ENCODE assay signal across 9 mouse cellular contexts in the genomic region with DNA sequence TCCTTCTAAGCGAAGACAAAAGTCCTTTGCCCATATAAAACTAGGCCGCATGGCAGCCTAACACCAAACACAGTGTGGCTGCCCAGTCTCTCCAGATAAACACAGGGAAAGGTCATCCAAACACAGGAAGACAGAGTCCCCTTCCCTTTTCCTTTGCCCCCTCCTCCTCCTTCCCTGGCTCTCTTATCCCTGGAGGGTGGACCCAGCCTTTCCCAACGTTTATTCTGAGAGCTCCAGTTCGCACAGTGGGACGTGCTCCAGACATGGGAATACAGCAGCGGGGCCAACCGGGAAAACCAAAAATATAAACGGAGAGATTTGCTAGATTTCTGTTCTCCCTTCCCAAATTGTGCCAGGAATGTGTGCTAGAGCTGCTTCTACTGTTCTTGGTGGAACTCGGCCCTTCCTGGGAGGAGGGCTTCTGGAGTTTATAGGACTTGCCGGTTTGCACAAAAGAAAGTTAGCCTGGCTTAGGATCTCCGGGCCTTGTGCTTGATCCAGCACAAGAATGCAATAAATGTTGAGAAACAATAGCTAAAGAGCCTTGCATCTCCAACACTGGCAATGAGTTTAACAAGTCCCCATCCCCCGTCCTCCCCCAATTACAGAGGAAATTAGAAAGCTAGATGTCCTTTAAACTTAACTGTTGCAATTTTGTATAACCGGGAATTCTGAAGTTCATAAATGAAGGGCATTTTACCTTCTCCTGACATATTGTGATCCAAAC. TPM values are rescaled to one million over a fixed set of nuclear protein-coding genes. Genes with fewer than 3 reads are reported as not detected.
DNase-seq lines count a peak whose midpoint lies in the region; ATAC-seq and TF ChIP-seq lines count a peak whose summit lies in the region.
"Had no signal": no experiment of that assay in that cellular context is flagged by ENCODE, and none has a peak within 500 bp of the region (broad histone marks: within the 10 kb centered on the region; RNA-seq: fewer than 3 reads in every experiment).

No protein-coding gene starts in this region.

- H3K4me1 ChIP-seq in forebrain, embryonic 10.5 days: peaks cover 10% of the 10 kb centered on the region
- no peaks in the 10 kb centered on the region for H3K4me1 ChIP-seq in forebrain, embryonic 16.5 days (replicated peaks; ENCODE audit: control insufficient read depth, insufficient read depth, low read length)
- H3K4me1 ChIP-seq in embryonic facial prominence, embryonic 12.5 days: peaks cover 4% of the 10 kb centered on the region; the same call in 1 of the 2 replicates
- no peaks in the 10 kb centered on the region for H3K4me1 ChIP-seq in hindbrain, embryonic 14.5 days (replicated peaks; ENCODE audit: control insufficient read depth, insufficient read depth, low read length)
- H3K4me1 ChIP-seq in liver, postnatal 0 days (ENCODE audit: insufficient read depth): no peaks in the 10 kb centered on the region

- H3K9me3 ChIP-seq in forebrain, embryonic 10.5 days: no peaks in the 10 kb centered on the region
- H3K9me3 ChIP-seq in forebrain, embryonic 16.5 days (ENCODE audit: control insufficient read depth, low read length): no peaks in the 10 kb centered on the region
- H3K9me3 ChIP-seq in embryonic facial prominence, embryonic 12.5 days: no peaks in the 10 kb centered on the region
- no peaks in the 10 kb centered on the region for H3K9me3 ChIP-seq in hindbrain, embryonic 14.5 days (ENCODE audit: control insufficient read depth, low read length)
- H3K9me3 ChIP-seq in liver, postnatal 0 days (ENCODE audit: low read length): no peaks in the 10 kb centered on the region

- no peak overlapping the region for H3K4me3 ChIP-seq in forebrain, embryonic 10.5 days
- H3K4me3 ChIP-seq in forebrain, embryonic 16.5 days (replicated peaks; ENCODE audit: low read length): no peak overlapping the region
- H3K4me3 ChIP-seq in embryonic facial prominence, embryonic 12.5 days: no peak overlapping the region
- H3K4me3 ChIP-seq in hindbrain, embryonic 14.5 days (replicated peaks; ENCODE audit: low read length): no peak overlapping the region
- no peak overlapping the region for H3K4me3 ChIP-seq in liver, postnatal 0 days (ENCODE audit: low read depth, low read length)
- H3K4me3 ChIP-seq: myocyte had no signal

- TF ChIP-seq EP300 in liver, postnatal 0 days (IDR thresholded peaks at IDR 0.05; ENCODE audit: low read depth): no peak

- H3K4me2 ChIP-seq in forebrain, embryonic 16.5 days (ENCODE audit: low read length): no peak overlapping the region
- no peak overlapping the region for H3K4me2 ChIP-seq in embryonic facial prominence, embryonic 12.5 days (replicated peaks)
- H3K4me2 ChIP-seq in hindbrain, embryonic 14.5 days (replicated peaks): no peak overlapping the region
- H3K4me2 ChIP-seq in liver, postnatal 0 days (ENCODE audit: low read depth, low read length): no peak overlapping the region

- no peak for ATAC-seq in forebrain, embryonic 16.5 days
- no peak for ATAC-seq in embryonic facial prominence, embryonic 12.5 days (ENCODE audit: insufficient number of reproducible peaks, insufficient read depth, low FRiP score, low TSS enrichment)
- ATAC-seq in hindbrain, embryonic 14.5 days (ENCODE audit: low FRiP score): no peak
- ATAC-seq in liver, postnatal 0 days: no peak

- 68% methylated on average over 13 of the region's 13 CpGs for WGBS in forebrain, embryonic 10.5 days
- WGBS in forebrain, embryonic 16.5 days: 60% methylated on average over 13 of the region's 13 CpGs
- whole genome bisulfite sequencing in embryonic facial prominence, embryonic 12.5 days: 57% methylated on average over 13 of the region's 13 CpGs
- WGBS in hindbrain, embryonic 14.5 days: 71% methylated on average over 13 of the region's 13 CpGs
- WGBS in liver, postnatal 0 days (ENCODE audit: insufficient replicate concordance): 60% methylated on average over 13 of the region's 13 CpGs

- no peaks in the 10 kb centered on the region for H3K27me3 ChIP-seq in forebrain, embryonic 10.5 days (ENCODE audit: poor library complexity, severe bottlenecking)
- H3K27me3 ChIP-seq in forebrain, embryonic 16.5 days (replicated peaks; ENCODE audit: control insufficient read depth, insufficient read depth, low read length): no peaks in the 10 kb centered on the region
- no peaks in the 10 kb centered on the region for H3K27me3 ChIP-seq in embryonic facial prominence, embryonic 12.5 days
- no peaks in the 10 kb centered on the region for H3K27me3 ChIP-seq in hindbrain, embryonic 14.5 days (ENCODE audit: control insufficient read depth, insufficient read depth, low read length)
- H3K27me3 ChIP-seq in liver, postnatal 0 days (ENCODE audit: insufficient read depth, low read length): no peaks in the 10 kb centered on the region

- DNase-seq in forebrain, embryonic 10.5 days (ENCODE audit: extremely low spot score, low spot score): no peak
- DNase-seq in hindbrain, embryonic 14.5 days (ENCODE audit: low spot score): no peak
- no peak for DNase-seq in liver, postnatal 0 days
- no peak for DNase-seq in MN1 (ENCODE audit: low spot score)
- no peak for DNase-seq in frontal cortex, postnatal 25 days (ENCODE audit: low spot score in 2 of 2)
- DNase-seq in right cerebral cortex, postnatal 14 days: no peak

- H3K27ac ChIP-seq in forebrain, embryonic 10.5 days: peak overlapping the region; percentile 65
- H3K27ac ChIP-seq in forebrain, embryonic 16.5 days (ENCODE audit: low read length): no peak overlapping the region; the same call in 1 of the 2 replicates
- 0 out of 2 replicates have a peak overlapping the region, but pooled peaks have one; percentile 36 for H3K27ac ChIP-seq in embryonic facial prominence, embryonic 12.5 days
- peak overlapping the region; percentile 60; the same call in 1 of the 2 replicates for H3K27ac ChIP-seq in hindbrain, embryonic 14.5 days
- H3K27ac ChIP-seq in liver, postnatal 0 days (ENCODE audit: low read depth): peak overlapping the region; percentile 69

- no peaks in the 10 kb centered on the region for H3K36me3 ChIP-seq in forebrain, embryonic 10.5 days (replicated peaks)
- H3K36me3 ChIP-seq in forebrain, embryonic 16.5 days (ENCODE audit: control insufficient read depth, insufficient read depth): no peaks in the 10 kb centered on the region
- no peaks in the 10 kb centered on the region for H3K36me3 ChIP-seq in embryonic facial prominence, embryonic 12.5 days
- H3K36me3 ChIP-seq in hindbrain, embryonic 14.5 days (replicated peaks; ENCODE audit: control insufficient read depth, insufficient read depth): no peaks in the 10 kb centered on the region
- no peaks in the 10 kb centered on the region for H3K36me3 ChIP-seq in liver, postnatal 0 days (replicated peaks; ENCODE audit: insufficient read depth, low read length)

- TF ChIP-seq CTCF in liver, postnatal 0 days (IDR thresholded peaks at IDR 0.05; ENCODE audit: low read depth): no peak

- H3K9ac ChIP-seq in forebrain, embryonic 16.5 days (replicated peaks; ENCODE audit: low read depth, low read length): no peak overlapping the region
- H3K9ac ChIP-seq in embryonic facial prominence, embryonic 12.5 days: no peak overlapping the region
- H3K9ac ChIP-seq in hindbrain, embryonic 14.5 days: no peak overlapping the region
- H3K9ac ChIP-seq in liver, postnatal 0 days (replicated peaks): no peak overlapping the region

RNA-seq across cellular contexts. Expression of gene Arhgap29, which starts 37.7 kb away (rescaled TPM):
- 33.7 and 35.7 TPM in 2 replicates for polyA plus RNA-seq in forebrain, embryonic 10.5 days (2016; fragmentation: Nextera tagmentation; extraction: Ambion mirVana)
- 18.3 and 27.8 TPM in 2 replicates for polyA plus RNA-seq in forebrain, embryonic 16.5 days (2015; fragmentation: Nextera tagmentation; extraction: Ambion mirVana)
- polyA plus RNA-seq in embryonic facial prominence, embryonic 12.5 days (2016; fragmentation: Nextera tagmentation; extraction: Ambion mirVana): 51.8 and 56.0 TPM in 2 replicates
- polyA plus RNA-seq in hindbrain, embryonic 14.5 days (2014; fragmentation: Nextera tagmentation; extraction: Ambion mirVana): 36.7 and 39.3 TPM in 2 replicates
- polyA plus RNA-seq in liver, postnatal 0 days (2015; fragmentation: Nextera tagmentation; extraction: Ambion mirVana): 7.3 and 10.4 TPM in 2 replicates
